Mouse (Mus musculus) adrenal gland (tissue): ENCODE results near the gene Gm14214.

Experiments used
- intact Hi-C: fragments of 180-260 bp; cut with DNase I; formaldehyde crosslinking; loops from one replicate; pipeline ENCODE4 v1.15.1; 2025

Gene Gm14214

GRCm38 (mm10) chr2:154776496-154776895, 6.7 kb upstream of the Gm14214 start:
- intact Hi-C loops = no loop called here

GRCm38 (mm10) chr2:154774032-154774431, 4.2 kb upstream of the Gm14214 start:
- intact Hi-C loops = no loop called here

- intact Hi-C loops = no loop called here
Measured at GRCm38 (mm10) chr2:154771604-154772003, 1.8 kb upstream of the Gm14214 start.

- intact Hi-C loops = no loop called here
Measured at GRCm38 (mm10) chr2:154767051-154767450, 2.8 kb downstream of the Gm14214 start.

- intact Hi-C loops = no loop called here
Measured at GRCm38 (mm10) chr2:154765554-154766008, 4.2 kb downstream of the Gm14214 start.

- intact Hi-C loops = no loop called here
Measured at GRCm38 (mm10) chr2:154764828-154765497, 4.9 kb downstream of the Gm14214 start.

- intact Hi-C loops = no loop called here
Measured at GRCm38 (mm10) chr2:154763226-154763625, 6.6 kb downstream of the Gm14214 start.

- intact Hi-C loops = no loop called here
Measured at GRCm38 (mm10) chr2:154758454-154758853, 11.4 kb downstream of the Gm14214 start.

- intact Hi-C loops = no loop called here
Measured at GRCm38 (mm10) chr2:154757691-154758090, 12.1 kb downstream of the Gm14214 start.

GRCm38 (mm10) chr2:154755791-154756190, 14.0 kb downstream of the Gm14214 start:
- intact Hi-C loops = loop anchor here (2.0 kb wide), 1 partner anchor 43 kb away; no protein-coding TSS in a partner anchor

GRCm38 (mm10) chr2:154754068-154754560, 15.7 kb downstream of the Gm14214 start:
- intact Hi-C loops = loop anchor here (2.0 kb wide), 1 partner anchor 41 kb away; no protein-coding TSS in a partner anchor

- intact Hi-C loops = no loop called here
Measured at GRCm38 (mm10) chr2:154751924-154752323, 17.9 kb downstream of the Gm14214 start.

- intact Hi-C loops = no loop called here
Measured at GRCm38 (mm10) chr2:154749046-154750036, 20.5 kb downstream of the Gm14214 start.

- intact Hi-C loops = no loop called here
Measured at GRCm38 (mm10) chr2:154748383-154748782, 21.4 kb downstream of the Gm14214 start.

- intact Hi-C loops = no loop called here
Measured at GRCm38 (mm10) chr2:154743915-154744314, 25.9 kb downstream of the Gm14214 start.

- intact Hi-C loops = no loop called here
Measured at GRCm38 (mm10) chr2:154742911-154743819, 26.7 kb downstream of the Gm14214 start.

- intact Hi-C loops = no loop called here
Measured at GRCm38 (mm10) chr2:154738621-154739020, 31.2 kb downstream of the Gm14214 start.

GRCm38 (mm10) chr2:154735986-154736385, 33.8 kb downstream of the Gm14214 start:
- intact Hi-C loops = no loop called here

GRCm38 (mm10) chr2:154735416-154735815, 34.4 kb downstream of the Gm14214 start:
- intact Hi-C loops = no loop called here

GRCm38 (mm10) chr2:154734977-154735376, 34.9 kb downstream of the Gm14214 start:
- intact Hi-C loops = no loop called here
